Mouse (Mus musculus) liver, embryonic 16.5 days (tissue): Measurements from ENCODE around the gene Gm28047. TPM values are rescaled to one million over a fixed set of nuclear protein-coding genes. Genes with fewer than 3 reads are reported as not detected.
"Not testable (repeated sequence)": the region's sequence is repeated elsewhere in the genome, so short reads cannot be mapped to it uniquely, and the experiment has no call there.

ENCODE experiments used
- ATAC-seq: fragments of 200-750 bp; cut with Nextera tagmentation; 2 replicates; pipeline ENCODE4 v1.8.0; 2017; ENCODE audit warnings: low read depth, mild to moderate bottlenecking, moderate number of reproducible peaks, moderate library complexity
- H3K27ac ChIP-seq: fragments of 300-500 bp; sonication (generic); 2 replicates; pipeline ENCODE4 v1.5.1; 2014; ENCODE audit warnings: mild to moderate bottlenecking, low read length
- H3K27me3 ChIP-seq: fragments of 300-500 bp; sonication (generic); 2 replicates; pipeline ENCODE4 v1.6.1; 2014; ENCODE audit warnings: low read depth, low read length, mixed read lengths; ENCODE audit not compliant: control insufficient read depth, insufficient read depth
- H3K36me3 ChIP-seq: fragments of 300-500 bp; sonication (generic); 2 replicates; pipeline ENCODE4 v1.6.1; 2014; ENCODE audit warnings: mild to moderate bottlenecking; ENCODE audit not compliant: control insufficient read depth, insufficient read depth
- H3K4me1 ChIP-seq: fragments of 300-500 bp; sonication (generic); 2 replicates; pipeline ENCODE4 v1.6.1; 2014; ENCODE audit warnings: low read depth, low read length, mixed read lengths; ENCODE audit not compliant: control insufficient read depth
- H3K4me2 ChIP-seq: fragments of 300-500 bp; sonication (generic); 2 replicates; pipeline ENCODE4 v1.6.1; 2014; ENCODE audit warnings: low read depth, low read length, mixed read lengths
- H3K4me3 ChIP-seq: fragments of 300-500 bp; sonication (generic); 2 replicates; pipeline ENCODE4 v1.5.1; 2014; ENCODE audit warnings: low read depth, mild to moderate bottlenecking, low read length
- H3K9ac ChIP-seq: fragments of 300-500 bp; sonication (generic); 2 replicates; pipeline ENCODE4 v1.6.1; 2014; ENCODE audit warnings: low read depth, low read length
- H3K9me3 ChIP-seq: fragments of 300-500 bp; sonication (generic); replicated peaks from 2 replicates; pipeline ENCODE4 v1.6.1; 2016; ENCODE audit warnings: low read length; ENCODE audit not compliant: control insufficient read depth
- WGBS: fragments of 180-500 bp; shearing (Covaris S2); extraction: QIAGEN DNeasy Blood & Tissue Kit; methylation state at CpG from one replicate; pipeline ENCODE4 v1.1.7; 2014; ENCODE audit not compliant: insufficient replicate concordance; 5-methylcytosine and 5-hydroxymethylcytosine counted together
- polyA plus RNA-seq: library from polyadenylated mRNA; unstranded; fragments of >200 nt; fragmentation: Nextera tagmentation; extraction: Ambion mirVana; gene quantifications from 2 replicates; pipeline ENCODE4 v1.2.1, GENCODE M21; 2015

Gene Gm28047
- polyA plus RNA-seq, 1 experiment from 2014 or later, result not detected

DNA sequence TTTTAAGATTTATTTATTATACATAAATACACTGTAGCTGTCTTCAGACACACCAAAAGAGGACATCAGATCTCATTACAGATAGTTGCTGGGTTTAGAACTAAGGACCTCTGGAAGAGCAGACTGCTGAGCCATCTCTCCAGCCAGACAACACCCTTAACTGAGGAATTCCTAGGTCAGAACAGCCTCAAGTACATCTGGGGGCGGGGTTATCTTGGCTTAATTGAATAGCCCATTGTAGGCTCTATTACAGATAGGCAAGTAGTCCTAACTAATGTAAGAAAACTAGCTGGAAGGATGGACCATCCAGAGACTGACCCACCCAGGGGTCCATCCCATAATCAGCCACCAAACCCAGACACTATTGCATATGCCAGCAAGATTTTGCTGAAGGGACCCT, 16.3 kb downstream of the Gm28047 start:
- H3K9ac ChIP-seq, ATAC-seq, H3K27me3 ChIP-seq, H3K9me3 ChIP-seq, H3K4me1 ChIP-seq, H3K27ac ChIP-seq, H3K4me3 ChIP-seq, H3K36me3 ChIP-seq, H3K4me2 ChIP-seq: not testable (repeated sequence)
- WGBS, result 69% methylated on average over 1 of the region's 1 CpGs

DNA sequence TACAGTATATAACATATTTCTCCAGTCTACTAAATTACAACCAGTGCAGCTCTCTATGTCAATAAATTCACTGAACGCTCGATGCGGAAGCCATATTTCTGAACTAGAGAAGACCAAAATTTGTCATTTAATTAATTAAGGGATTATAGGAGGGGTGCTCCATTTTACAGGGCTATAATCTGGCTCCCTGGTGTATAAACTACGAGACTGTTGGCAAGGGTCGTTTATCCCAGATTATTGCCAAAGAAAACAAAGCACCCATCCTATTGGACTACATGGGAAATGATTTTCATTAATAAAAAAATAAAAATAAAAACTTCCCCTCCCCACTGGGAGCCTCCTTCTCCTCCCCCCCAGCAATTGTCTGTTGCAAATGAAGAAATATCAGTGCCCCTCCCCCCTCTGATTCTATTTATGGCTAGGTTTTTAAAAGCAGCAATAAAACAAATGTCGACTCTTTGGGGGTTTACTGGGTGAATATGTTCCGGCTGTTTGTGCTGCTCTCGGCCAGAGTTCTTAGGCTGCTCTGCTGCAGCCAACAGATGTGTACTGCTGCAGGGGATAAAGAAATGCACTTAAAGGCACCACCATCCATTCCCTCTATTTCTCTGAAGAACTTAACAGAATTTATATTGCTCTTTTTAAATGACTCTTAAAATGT, 30.7 kb downstream of the Gm28047 start:
- H3K36me3 ChIP-seq, result no peaks in the 10 kb centered on the region
- H3K9me3 ChIP-seq, result no peaks in the 10 kb centered on the region
- no peak for ATAC-seq
- no peak overlapping the region for H3K9ac ChIP-seq
- no peaks in the 10 kb centered on the region for H3K4me1 ChIP-seq
- 71% methylated on average over 8 of the region's 8 CpGs for WGBS
- no peaks in the 10 kb centered on the region for H3K27me3 ChIP-seq
- no peak overlapping the region for H3K27ac ChIP-seq
- H3K4me3 ChIP-seq, result no peak overlapping the region
- H3K4me2 ChIP-seq, result no peak overlapping the region

DNA sequence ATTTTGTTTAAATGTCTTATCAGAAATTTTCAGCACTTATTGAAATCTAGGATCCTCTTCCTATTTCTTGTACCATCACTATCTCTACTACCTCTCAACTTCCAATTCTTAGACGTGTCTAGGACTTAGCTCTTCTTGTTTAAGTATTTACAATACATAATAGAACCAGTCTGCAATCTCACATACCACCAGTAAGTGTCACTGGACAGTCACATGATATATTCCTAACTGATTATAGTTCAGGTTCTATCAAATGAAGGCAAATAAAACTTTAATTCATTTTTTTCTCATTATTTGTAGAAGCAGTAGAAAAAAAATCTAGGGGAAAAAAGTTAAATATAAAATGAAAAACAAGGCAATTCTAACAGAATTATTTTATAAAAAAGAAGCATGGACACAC, 32.2 kb downstream of the Gm28047 start:
- Histone ChIP-seq H3K4me2 (no peak overlapping the region), H3K4me1 (no peaks in the 10 kb centered on the region), H3K27me3 (no peaks in the 10 kb centered on the region), H3K27ac (no peak overlapping the region), H3K9me3 (no peaks in the 10 kb centered on the region), H3K9ac (no peak overlapping the region), H3K36me3 (no peaks in the 10 kb centered on the region), H3K4me3 (no peak overlapping the region)
- 39% methylated on average over 1 of the region's 1 CpGs for WGBS
- ATAC-seq, result no peak

DNA sequence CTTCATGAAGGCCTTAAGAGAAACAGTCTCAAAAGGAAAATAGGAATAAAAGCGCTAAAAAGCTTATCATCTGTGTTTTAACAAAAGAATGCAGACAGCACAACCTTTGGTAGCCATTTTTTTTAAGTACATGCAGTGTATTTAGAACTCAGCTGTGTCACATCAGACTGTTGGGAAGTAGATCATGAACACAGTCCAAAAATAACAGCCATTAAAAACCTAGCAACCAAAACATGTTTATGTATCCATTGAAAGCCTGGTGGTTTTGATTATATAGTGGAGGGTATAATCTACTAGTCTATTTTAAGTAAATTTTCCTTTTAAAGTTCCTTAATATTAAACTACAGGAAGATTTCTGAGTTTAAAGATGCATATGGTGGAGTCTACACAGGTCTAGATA, 34.3 kb downstream of the Gm28047 start:
- no peak overlapping the region for H3K4me3 ChIP-seq
- 78% methylated on average over 1 of the region's 1 CpGs for WGBS
- no peak overlapping the region for H3K27ac ChIP-seq
- no peak overlapping the region for H3K4me2 ChIP-seq
- H3K36me3 ChIP-seq, result no peaks in the 10 kb centered on the region
- H3K9me3 ChIP-seq, result no peaks in the 10 kb centered on the region
- no peak for ATAC-seq
- no peak overlapping the region for H3K9ac ChIP-seq
- H3K27me3 ChIP-seq, result no peaks in the 10 kb centered on the region
- no peaks in the 10 kb centered on the region for H3K4me1 ChIP-seq

DNA sequence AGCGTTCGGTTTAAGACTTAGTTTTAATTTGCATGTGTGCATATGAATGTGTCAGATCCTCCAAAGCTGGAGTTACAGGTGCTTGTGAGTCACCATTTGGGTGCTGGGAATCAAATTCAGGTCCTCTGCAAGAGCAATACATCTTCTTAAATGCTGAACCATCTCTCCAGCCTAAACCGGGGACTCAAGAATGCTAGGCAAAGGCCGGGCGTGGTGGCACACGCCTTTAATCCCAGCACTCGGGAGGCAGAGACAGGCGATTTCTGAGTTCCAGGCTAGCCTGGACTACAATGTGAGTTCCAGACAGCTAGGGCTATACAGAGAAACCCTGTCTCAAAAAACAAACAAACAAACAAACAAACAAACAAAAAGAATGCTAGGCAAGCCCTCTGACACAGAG, 35.0 kb downstream of the Gm28047 start:
- Histone ChIP-seq H3K36me3 (no peaks in the 10 kb centered on the region), H3K4me3 (no peak overlapping the region), H3K4me1 (no peaks in the 10 kb centered on the region), H3K27me3 (no peaks in the 10 kb centered on the region), H3K9ac (no peak overlapping the region), H3K9me3 (no peaks in the 10 kb centered on the region), H3K27ac (no peak overlapping the region), H3K4me2 (no peak overlapping the region)
- no peak for ATAC-seq
- WGBS, result 84% methylated on average over 8 of the region's 8 CpGs

DNA sequence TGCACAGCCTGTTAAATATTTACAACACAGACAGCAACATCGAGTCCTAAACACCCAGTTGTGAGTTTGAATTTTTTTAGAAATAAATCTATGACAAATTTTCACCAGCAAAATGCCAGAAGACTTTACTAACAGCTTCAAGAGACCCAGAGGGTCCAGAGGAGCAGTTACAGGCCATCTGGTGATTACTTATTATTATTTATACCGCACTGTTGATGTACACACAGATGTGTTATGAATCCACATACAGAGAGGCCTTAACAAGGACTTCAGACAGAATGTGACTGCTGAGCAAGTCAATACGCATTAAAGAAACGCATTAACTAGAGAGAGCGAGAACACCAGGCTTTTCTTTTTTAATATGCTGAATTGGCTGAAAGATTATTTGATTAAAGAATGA, 39.4 kb downstream of the Gm28047 start:
- Histone ChIP-seq H3K36me3 (no peaks in the 10 kb centered on the region), H3K9me3 (no peaks in the 10 kb centered on the region), H3K4me1 (no peaks in the 10 kb centered on the region), H3K27me3 (no peaks in the 10 kb centered on the region), H3K4me3 (no peak overlapping the region), H3K9ac (no peak overlapping the region), H3K27ac (no peak overlapping the region), H3K4me2 (no peak overlapping the region)
- no peak for ATAC-seq
- 80% methylated on average over 5 of the region's 5 CpGs for WGBS

DNA sequence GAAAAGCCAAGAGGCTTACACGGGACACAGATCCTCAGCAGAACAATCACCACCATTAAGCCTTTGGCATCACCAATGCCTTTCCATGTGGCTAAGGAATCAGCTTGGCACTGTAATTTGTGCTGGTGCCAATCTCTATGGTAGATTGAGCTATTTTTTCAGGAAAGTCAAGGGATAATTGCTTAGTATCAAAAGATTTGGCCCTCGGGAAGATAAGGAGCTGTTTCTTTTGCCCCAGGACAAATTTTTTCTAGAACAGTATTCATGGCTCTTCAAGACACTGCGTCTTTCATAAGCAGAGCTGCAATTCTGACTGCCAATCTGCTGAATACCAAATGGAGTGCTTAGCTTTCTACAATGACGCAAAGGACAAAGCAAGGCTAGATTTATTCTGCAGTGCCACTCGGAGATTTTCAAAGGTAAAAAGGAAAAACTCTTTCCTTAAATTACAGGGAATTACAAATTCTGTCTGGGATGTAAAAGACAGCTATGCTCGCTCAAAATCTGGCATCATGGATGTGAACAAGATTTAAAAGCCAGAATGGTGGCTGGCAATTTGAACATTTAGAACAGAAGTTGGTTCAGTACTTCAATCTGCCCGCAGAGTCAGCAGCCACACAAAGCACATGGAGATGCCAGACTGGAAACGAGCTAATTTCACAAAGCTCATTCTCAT, 41.0 kb downstream of the Gm28047 start:
- Histone ChIP-seq H3K9ac (no peak overlapping the region), H3K9me3 (no peaks in the 10 kb centered on the region), H3K36me3 (no peaks in the 10 kb centered on the region), H3K27ac (no peak overlapping the region), H3K4me3 (no peak overlapping the region), H3K4me1 (no peaks in the 10 kb centered on the region), H3K4me2 (no peak overlapping the region), H3K27me3 (no peaks in the 10 kb centered on the region)
- ATAC-seq, result no peak
- WGBS, result 72% methylated on average over 8 of the region's 8 CpGs

DNA sequence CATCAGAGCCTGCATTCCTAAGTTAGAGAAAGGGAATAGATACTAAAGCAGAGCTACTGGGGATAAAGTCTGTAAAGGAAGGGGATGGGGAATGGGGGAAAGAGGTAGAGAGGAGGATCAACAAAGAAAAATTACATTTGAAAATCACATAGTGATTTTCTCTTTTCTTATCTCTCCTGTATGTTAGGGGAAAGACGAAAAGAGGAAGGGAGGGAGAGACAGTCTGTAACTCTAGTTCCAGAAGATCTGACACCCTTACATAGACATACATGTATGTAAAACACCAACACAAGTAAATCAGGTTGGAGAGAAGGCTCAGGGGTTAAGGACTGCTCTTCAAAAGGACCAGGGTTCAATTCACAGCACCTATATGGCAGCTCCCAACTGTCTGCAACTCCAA, 43.7 kb downstream of the Gm28047 start:
- Histone ChIP-seq H3K27ac (no peak overlapping the region), H3K27me3 (no peaks in the 10 kb centered on the region), H3K36me3 (no peaks in the 10 kb centered on the region), H3K4me3 (no peak overlapping the region), H3K9ac (no peak overlapping the region), H3K9me3 (no peaks in the 10 kb centered on the region), H3K4me2 (no peak overlapping the region), H3K4me1 (no peaks in the 10 kb centered on the region)
- no peak for ATAC-seq
- WGBS, result 46% methylated on average over 1 of the region's 1 CpGs

DNA sequence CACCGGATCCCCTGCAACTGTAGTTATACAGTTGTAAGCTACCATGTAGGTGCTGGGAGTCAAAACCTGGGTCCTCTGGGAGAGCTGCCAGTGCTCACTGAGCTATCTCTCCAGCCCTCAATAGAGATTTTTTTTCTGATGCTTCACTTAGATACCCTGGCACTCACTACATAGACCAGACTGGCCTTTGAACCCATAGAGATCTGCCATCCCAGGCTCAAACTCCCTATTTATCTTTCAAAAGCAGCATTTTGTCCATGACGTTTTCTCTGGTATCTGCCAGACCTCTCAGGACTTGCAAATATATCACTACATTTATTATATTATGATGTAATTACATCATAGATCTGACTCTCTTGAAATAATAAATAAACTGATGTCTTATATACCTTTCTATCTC, 46.5 kb downstream of the Gm28047 start:
- ATAC-seq, result no peak
- H3K36me3 ChIP-seq, result no peaks in the 10 kb centered on the region
- no peak overlapping the region for H3K4me3 ChIP-seq
- H3K4me1 ChIP-seq, result no peaks in the 10 kb centered on the region
- H3K9me3 ChIP-seq, result no peaks in the 10 kb centered on the region
- no peaks in the 10 kb centered on the region for H3K27me3 ChIP-seq
- H3K27ac ChIP-seq, result no peak overlapping the region
- WGBS, result 67% methylated on average over 2 of the region's 2 CpGs
- H3K9ac ChIP-seq, result no peak overlapping the region
- no peak overlapping the region for H3K4me2 ChIP-seq
